Mouse (Mus musculus) liver, postnatal 0 days (tissue): ENCODE results near the gene Ampd2. TPM values are rescaled to one million over a fixed set of nuclear protein-coding genes. Genes with fewer than 3 reads are reported as not detected.
A peak's percentile ranks its signal among the peaks of the same experiment; 100 is the strongest.

Source experiments
- ATAC-seq: fragments of 200-750 bp; cut with Nextera tagmentation; 2 replicates; pipeline ENCODE4 v1.8.0; 2017; ENCODE audit warnings: mild to moderate bottlenecking, moderate library complexity
- DNase-seq: peaks from one replicate; pipeline ENCODE4 v3.0.0-alpha.2; 2016
- H3K27ac ChIP-seq: fragments of 300-500 bp; sonication (generic); 2 replicates; pipeline ENCODE4 v1.5.1; 2014; ENCODE audit warnings: antibody characterized with exemption, moderate library complexity, mild to moderate bottlenecking, low read depth
- H3K27me3 ChIP-seq: fragments of 300-500 bp; sonication (generic); 2 replicates; pipeline ENCODE4 v1.6.1; 2014; ENCODE audit warnings: low read length, control low read depth, mixed read lengths; ENCODE audit not compliant: insufficient read depth
- H3K36me3 ChIP-seq: fragments of 300-500 bp; sonication (generic); replicated peaks from 2 replicates; pipeline ENCODE4 v1.6.1; 2014; ENCODE audit warnings: mild to moderate bottlenecking, control low read depth, low read length, moderate library complexity, mixed read lengths; ENCODE audit not compliant: insufficient read depth
- H3K4me1 ChIP-seq: fragments of 300-500 bp; sonication (generic); 2 replicates; pipeline ENCODE4 v1.6.1; 2014; ENCODE audit warnings: antibody characterized with exemption, mild to moderate bottlenecking, control low read depth; ENCODE audit not compliant: insufficient read depth
- H3K4me2 ChIP-seq: fragments of 300-500 bp; sonication (generic); 2 replicates; pipeline ENCODE4 v1.6.1; 2014; ENCODE audit warnings: low read depth, mild to moderate bottlenecking, low read length, moderate library complexity, mixed read lengths
- H3K4me3 ChIP-seq: fragments of 300-500 bp; sonication (generic); 2 replicates; pipeline ENCODE4 v1.5.1; 2014; ENCODE audit warnings: low read depth, low read length
- H3K9ac ChIP-seq: fragments of 300-500 bp; sonication (generic); replicated peaks from 2 replicates; pipeline ENCODE4 v1.6.1; 2014; ENCODE audit warnings: mild to moderate bottlenecking, moderate library complexity
- H3K9me3 ChIP-seq: fragments of 300-500 bp; sonication (generic); 2 replicates; pipeline ENCODE4 v1.6.1; 2016; ENCODE audit warnings: mild to moderate bottlenecking, control low read depth, low read length, mixed read lengths
- CTCF ChIP-seq: sonication (generic); IDR thresholded peaks from 2 replicates; pipeline ENCODE4 v1.5.1; 2016; ENCODE audit warnings: antibody characterized with exemption, low read depth
- EP300 ChIP-seq: IDR thresholded peaks from 2 replicates; pipeline ENCODE4 v1.6.1; 2016; ENCODE audit warnings: antibody characterized with exemption, low read depth, mild to moderate bottlenecking
- WGBS: fragments of 180-500 bp; shearing (Covaris S2); extraction: QIAGEN DNeasy Blood & Tissue Kit; methylation state at CpG from one replicate; pipeline ENCODE4 v1.1.7; 2014; ENCODE audit not compliant: insufficient replicate concordance; 5-methylcytosine and 5-hydroxymethylcytosine counted together
- polyA plus RNA-seq: library from polyadenylated mRNA; unstranded; fragments of >200 nt; fragmentation: Nextera tagmentation; extraction: Ambion mirVana; gene quantifications from 2 replicates; pipeline ENCODE4 v1.2.1, GENCODE M21; 2015

Ampd2 gene
- polyA plus RNA-seq, 1 experiment from 2014 or later = 23.0 TPM

- Histone ChIP-seq H3K4me3 (no peak overlapping the region), H3K36me3 (no peaks in the 10 kb centered on the region), H3K4me2 (no peak overlapping the region), H3K9ac (no peak overlapping the region), H3K9me3 (no peaks in the 10 kb centered on the region), H3K27me3 (no peaks in the 10 kb centered on the region), H3K27ac (no peak overlapping the region), H3K4me1 (peaks cover 49% of the 10 kb centered on the region)
- 74% methylated on average over 1 of the region's 1 CpGs for WGBS
- DNase-seq = no peak
- TF ChIP-seq EP300 = no peak
- no peak for TF ChIP-seq CTCF
- no peak for ATAC-seq
Measured at GRCm38 (mm10) chr3:108094146-108094545, 7.7 kb upstream of the Ampd2 start.

- TF ChIP-seq EP300 = no peak
- TF ChIP-seq CTCF = no peak
- H3K4me3 ChIP-seq = no peak overlapping the region
- H3K9ac ChIP-seq = no peak overlapping the region
- peak overlapping the region; percentile 34; the same call in 1 of the 2 replicates for H3K27ac ChIP-seq
- no peak for DNase-seq
- H3K4me2 ChIP-seq = no peak overlapping the region
- H3K4me1 ChIP-seq = peaks cover 44% of the 10 kb centered on the region
- no peaks in the 10 kb centered on the region for H3K27me3 ChIP-seq
- no peak for ATAC-seq
- no peaks in the 10 kb centered on the region for H3K36me3 ChIP-seq
- no peaks in the 10 kb centered on the region for H3K9me3 ChIP-seq
- 48% methylated on average over 6 of the region's 6 CpGs for WGBS
Measured at GRCm38 (mm10) chr3:108093306-108093705, 6.9 kb upstream of the Ampd2 start.

- no peaks in the 10 kb centered on the region for H3K27me3 ChIP-seq
- no peak for ATAC-seq
- H3K9me3 ChIP-seq = no peaks in the 10 kb centered on the region
- H3K4me2 ChIP-seq = no peak within 1 kb of the TSS
- H3K4me1 ChIP-seq = peaks cover 39% of the 10 kb centered on the region
- H3K27ac ChIP-seq = peak within 1 kb of the TSS; percentile 34; the same call in 1 of the 2 replicates
- H3K9ac ChIP-seq = no peak within 1 kb of the TSS
- no peak within 1 kb of the TSS for H3K4me3 ChIP-seq
- no peak for TF ChIP-seq CTCF
- TF ChIP-seq EP300 = no peak
- no peaks in the 10 kb centered on the region for H3K36me3 ChIP-seq
- 84% methylated on average over 15 of the region's 15 CpGs for WGBS
- no peak for DNase-seq
Measured at GRCm38 (mm10) chr3:108092536-108093115, 6.2 kb upstream of the Ampd2 start, which contains the start of gene Gnat2. Gene Gnat2, plus strand, starts transcription at chr3:108092789.

GRCm38 (mm10) chr3:108092030-108092429 is 5.6 kb upstream of the Ampd2 start:
- DNase-seq (no peak), ATAC-seq (no peak)
- TF ChIP-seq EP300 = no peak
- no peak overlapping the region for H3K4me2 ChIP-seq
- H3K9ac ChIP-seq = no peak overlapping the region
- H3K4me3 ChIP-seq = no peak overlapping the region
- H3K4me1 ChIP-seq = peaks cover 37% of the 10 kb centered on the region
- WGBS = 72% methylated on average over 6 of the region's 6 CpGs
- no peaks in the 10 kb centered on the region for H3K27me3 ChIP-seq
- H3K27ac ChIP-seq = no peak overlapping the region
- H3K9me3 ChIP-seq = no peaks in the 10 kb centered on the region
- H3K36me3 ChIP-seq = no peaks in the 10 kb centered on the region

- H3K4me1 ChIP-seq = peaks cover 32% of the 10 kb centered on the region
- DNase-seq (no peak), ATAC-seq (no peak)
- H3K4me2 ChIP-seq = no peak overlapping the region
- WGBS = 87% methylated on average over 2 of the region's 2 CpGs
- TF ChIP-seq CTCF = no peak
- no peak for TF ChIP-seq EP300
- H3K36me3 ChIP-seq = no peaks in the 10 kb centered on the region
- no peaks in the 10 kb centered on the region for H3K27me3 ChIP-seq
- H3K9me3 ChIP-seq = no peaks in the 10 kb centered on the region
- no peak overlapping the region for H3K9ac ChIP-seq
- H3K27ac ChIP-seq = no peak overlapping the region
- H3K4me3 ChIP-seq = no peak overlapping the region
Measured at GRCm38 (mm10) chr3:108090561-108090960, 4.1 kb upstream of the Ampd2 start.

- H3K4me3 ChIP-seq = no peak overlapping the region
- H3K9ac ChIP-seq = no peak overlapping the region
- H3K27me3 ChIP-seq = no peaks in the 10 kb centered on the region
- no peaks in the 10 kb centered on the region for H3K36me3 ChIP-seq
- no peak overlapping the region for H3K27ac ChIP-seq
- no peaks in the 10 kb centered on the region for H3K9me3 ChIP-seq
- H3K4me1 ChIP-seq = peaks cover 29% of the 10 kb centered on the region
- TF ChIP-seq EP300 (no peak), CTCF (no peak)
- WGBS = 51% methylated on average over 2 of the region's 2 CpGs
- no peak overlapping the region for H3K4me2 ChIP-seq
- ATAC-seq (no peak), DNase-seq (no peak)
Measured at GRCm38 (mm10) chr3:108089916-108090315, 3.5 kb upstream of the Ampd2 start.

GRCm38 (mm10) chr3:108088842-108089380 is 2.5 kb upstream of the Ampd2 start:
- Histone ChIP-seq H3K27ac (no peak overlapping the region), H3K9me3 (no peaks in the 10 kb centered on the region), H3K36me3 (no peaks in the 10 kb centered on the region), H3K4me3 (no peak overlapping the region), H3K4me2 (no peak overlapping the region), H3K27me3 (no peaks in the 10 kb centered on the region), H3K4me1 (peaks cover 29% of the 10 kb centered on the region), H3K9ac (no peak overlapping the region)
- DNase-seq (no peak), ATAC-seq (no peak)
- WGBS = 65% methylated on average over 5 of the region's 5 CpGs
- TF ChIP-seq CTCF (no peak), EP300 (no peak)
